Mouse (Mus musculus) cortical plate, adult 2 months (tissue): ENCODE measurements around the gene Llgl1. TPM values are rescaled to one million over a fixed set of nuclear protein-coding genes. Genes with fewer than 3 reads are reported as not detected.

Experiments
- H3K27ac ChIP-seq: fragments of 200-500 bp; 2 replicates; pipeline ENCODE4 v1.5.1; 2012; ENCODE audit warnings: low read length, control low read depth, inconsistent platforms; ENCODE audit not compliant: insufficient read depth
- H3K4me1 ChIP-seq: fragments of 200-500 bp; 2 replicates; pipeline ENCODE4 v1.6.1; 2011; ENCODE audit warnings: low read length; ENCODE audit not compliant: control insufficient read depth, insufficient read depth
- H3K4me3 ChIP-seq: fragments of 200-500 bp; 2 replicates; pipeline ENCODE4 v1.5.1; 2011; ENCODE audit warnings: mild to moderate bottlenecking, low read length, control low read depth; ENCODE audit not compliant: insufficient read depth
- CTCF ChIP-seq: fragments of 200-500 bp; IDR thresholded peaks from 2 replicates; pipeline ENCODE4 v1.5.1; 2011; ENCODE audit warnings: mild to moderate bottlenecking, control low read depth, low read length; ENCODE audit not compliant: insufficient read depth; ENCODE audit errors: extremely low read depth
- POLR2A ChIP-seq: fragments of 200-500 bp; IDR thresholded peaks from 2 replicates; pipeline ENCODE4 v1.6.1; 2011; ENCODE audit warnings: mild to moderate bottlenecking, low read length, control low read depth; ENCODE audit not compliant: insufficient read depth; ENCODE audit errors: extremely low read depth
- polyA plus RNA-seq: library from polyadenylated mRNA; depleted of rRNA; stranded (reverse); fragments of >200 nt; gene quantifications from 2 replicates; pipeline ENCODE4 v1.2.3, GENCODE M21; 2012

Gene Llgl1
- polyA plus RNA-seq, 1 experiment, result 60.4 TPM

DNA sequence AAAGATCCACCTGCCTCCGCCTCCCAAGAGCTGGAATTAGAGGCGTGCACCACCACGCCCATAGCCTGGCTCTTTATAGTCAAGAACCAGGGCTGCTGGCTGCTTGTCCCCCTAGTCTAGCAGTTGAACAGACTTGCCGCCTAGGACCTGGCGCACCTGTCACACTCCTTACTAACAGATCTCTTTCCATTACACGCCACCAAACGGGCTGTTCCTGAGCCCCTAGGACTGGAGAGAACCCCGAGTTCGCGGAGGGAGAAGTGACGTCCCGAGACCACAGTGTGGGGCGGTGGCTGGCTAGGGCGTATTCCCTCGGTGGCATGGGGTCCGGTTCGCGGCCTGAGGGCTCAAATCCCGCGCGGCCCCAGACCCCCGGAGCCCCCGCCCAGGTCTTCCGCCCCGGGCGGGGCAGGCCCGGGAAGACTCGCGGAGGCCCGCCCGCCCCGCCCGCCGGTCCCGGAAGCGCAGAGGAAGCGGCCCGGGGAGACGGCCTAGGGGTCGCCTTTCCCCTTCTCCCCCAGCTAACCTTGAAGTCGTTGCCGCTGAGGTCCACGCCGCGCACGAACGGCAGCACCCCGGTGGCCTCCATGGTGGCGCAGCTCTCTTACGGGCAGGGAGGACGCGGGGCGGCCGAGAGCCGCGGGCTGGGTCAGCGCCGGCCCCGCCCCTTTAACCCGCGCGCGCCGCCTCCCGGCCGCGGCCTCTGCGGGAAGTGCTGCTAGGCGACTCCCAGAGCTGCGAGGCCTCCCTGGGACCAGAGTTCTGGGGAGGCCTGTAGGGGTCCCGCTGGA, 27.3 kb downstream of the Llgl1 start, which contains the start of gene Flii:
Gene Flii, minus strand, starts transcription at position 663 of the 791 bp plus-strand sequence.
- Histone ChIP-seq H3K4me3 (peak within 1 kb of the TSS; percentile 71), H3K27ac (peak within 1 kb of the TSS; percentile 30), H3K4me1 (peaks cover 4% of the 10 kb centered on the region; the same call in 1 of the 2 replicates)
- TF ChIP-seq CTCF, result no peak
- TF ChIP-seq POLR2A, result 0 out of 2 replicates have a peak, but pooled peaks have one; percentile 31

DNA sequence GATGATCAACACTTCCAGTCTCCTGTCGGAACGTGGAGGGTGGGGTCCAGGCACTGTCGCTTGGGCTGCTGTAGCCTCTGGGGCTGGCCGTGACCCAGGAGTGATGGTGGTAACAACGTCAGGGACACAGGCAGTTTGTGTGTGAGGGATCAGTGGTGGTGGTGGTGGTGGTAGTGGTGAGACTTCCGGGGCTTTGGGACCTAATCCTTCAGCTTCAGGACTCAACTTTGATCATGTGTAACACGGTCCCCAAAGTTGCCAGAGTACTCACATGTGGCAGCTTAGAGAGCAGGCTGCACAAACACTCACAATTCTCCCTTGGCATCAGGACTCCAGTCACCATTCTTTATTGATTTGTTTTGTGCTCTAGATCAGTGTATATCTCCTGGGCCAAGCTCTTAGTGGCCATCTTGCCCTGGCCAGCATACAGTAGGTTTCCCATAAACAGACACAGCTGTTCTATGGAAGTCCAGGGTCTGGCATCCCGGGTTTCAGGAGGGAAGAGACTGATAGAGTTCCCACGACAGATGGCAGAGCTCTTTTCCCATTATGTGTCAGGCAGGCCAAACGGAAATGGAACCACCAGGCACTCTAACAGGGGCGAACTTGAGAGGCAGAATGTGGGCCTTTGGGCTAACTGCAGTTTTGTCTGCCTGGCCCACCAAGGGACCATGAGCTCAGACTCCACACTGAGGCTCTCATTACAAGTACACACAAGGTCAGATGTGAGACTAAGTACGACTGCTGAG, 28.0 kb downstream of the Llgl1 start:
- Histone ChIP-seq H3K4me1 (peaks cover 4% of the 10 kb centered on the region; the same call in 1 of the 2 replicates), H3K4me3 (peak overlapping the region; percentile 71), H3K27ac (peak overlapping the region; percentile 30)
- TF ChIP-seq POLR2A, result no peak
- TF ChIP-seq CTCF, result no peak

DNA sequence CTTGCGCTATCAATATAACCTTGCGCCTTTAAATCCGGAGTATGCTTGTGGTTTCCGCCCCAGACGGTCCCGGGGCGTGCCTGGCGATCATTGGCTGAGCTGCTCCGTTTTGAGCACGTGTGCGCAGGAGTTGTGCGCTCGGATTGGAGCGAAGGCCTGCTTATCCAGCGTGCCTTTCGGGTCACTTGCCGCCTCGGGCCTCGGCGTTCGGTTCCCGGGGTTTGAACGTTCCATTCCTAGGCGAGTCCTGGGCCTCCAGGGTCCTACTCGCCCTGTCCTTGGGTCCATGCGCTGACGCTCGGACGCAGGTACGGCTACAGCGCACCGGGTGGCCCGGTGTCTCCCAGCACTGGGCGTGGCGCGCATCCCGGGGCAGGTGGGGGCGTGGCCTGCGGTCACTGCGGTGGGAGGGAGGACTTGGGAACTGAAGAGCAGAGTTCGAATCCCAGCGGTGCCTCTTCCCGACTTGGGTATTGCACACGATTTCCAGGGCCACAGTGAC, 28.8 kb downstream of the Llgl1 start, which contains the start of gene Mief2:
Gene Mief2, plus strand, starts transcription at position 139 of the 502 bp plus-strand sequence.
- TF ChIP-seq POLR2A, result peak; percentile 43; the same call in 1 of the 2 replicates
- TF ChIP-seq CTCF, result no peak
- Histone ChIP-seq H3K4me1 (peaks cover 4% of the 10 kb centered on the region; the same call in 1 of the 2 replicates), H3K27ac (peak within 1 kb of the TSS; percentile 51), H3K4me3 (peak within 1 kb of the TSS; percentile 71)

DNA sequence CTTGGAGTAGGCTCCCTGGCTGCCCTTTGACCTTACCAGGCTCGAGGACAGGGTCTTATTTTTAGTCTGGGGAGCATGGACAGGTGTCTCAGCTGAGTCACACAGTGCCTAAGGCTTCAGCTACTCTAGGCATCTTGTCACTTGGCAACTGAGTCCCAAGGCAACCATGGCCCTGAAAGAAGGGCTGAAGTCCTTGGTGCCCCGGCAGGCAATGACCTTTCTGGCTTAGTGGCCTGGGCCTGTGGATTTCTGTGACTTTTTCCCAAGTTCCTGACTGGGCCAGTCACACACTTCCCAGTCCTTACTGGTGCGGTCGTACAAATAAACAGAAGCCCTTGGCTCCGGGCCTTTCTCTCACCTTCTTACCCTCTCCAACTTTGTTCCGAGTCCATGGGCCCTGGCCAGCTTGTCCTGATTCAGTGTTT, 29.7 kb downstream of the Llgl1 start:
- peak overlapping the region; percentile 71 for H3K4me3 ChIP-seq
- H3K4me1 ChIP-seq, result peaks cover 4% of the 10 kb centered on the region; the same call in 1 of the 2 replicates
- H3K27ac ChIP-seq, result no peak overlapping the region
- TF ChIP-seq POLR2A (no peak), CTCF (no peak)

DNA sequence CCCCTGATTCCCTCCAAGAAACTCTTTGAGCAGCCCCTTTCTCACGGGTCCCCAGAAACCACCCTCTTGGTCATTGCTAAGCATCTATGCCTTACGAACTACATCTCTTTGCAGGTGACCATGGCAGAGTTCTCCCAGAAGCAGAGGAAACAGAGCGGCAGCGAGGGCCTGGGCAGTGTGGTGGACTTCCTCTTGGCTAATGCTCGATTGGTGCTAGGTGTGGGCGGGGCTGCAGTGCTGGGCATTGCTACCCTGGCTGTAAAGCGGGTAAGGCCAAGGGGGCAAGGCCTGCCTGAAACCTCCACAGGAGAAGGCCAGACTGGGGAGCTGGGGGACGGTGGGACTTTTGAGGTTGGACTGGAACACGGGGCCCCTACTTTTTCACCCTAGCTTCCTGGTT, 30.6 kb downstream of the Llgl1 start:
- H3K27ac ChIP-seq, result no peak overlapping the region
- H3K4me3 ChIP-seq, result no peak overlapping the region
- peaks cover 4% of the 10 kb centered on the region; the same call in 1 of the 2 replicates for H3K4me1 ChIP-seq
- TF ChIP-seq CTCF (no peak), POLR2A (no peak)

DNA sequence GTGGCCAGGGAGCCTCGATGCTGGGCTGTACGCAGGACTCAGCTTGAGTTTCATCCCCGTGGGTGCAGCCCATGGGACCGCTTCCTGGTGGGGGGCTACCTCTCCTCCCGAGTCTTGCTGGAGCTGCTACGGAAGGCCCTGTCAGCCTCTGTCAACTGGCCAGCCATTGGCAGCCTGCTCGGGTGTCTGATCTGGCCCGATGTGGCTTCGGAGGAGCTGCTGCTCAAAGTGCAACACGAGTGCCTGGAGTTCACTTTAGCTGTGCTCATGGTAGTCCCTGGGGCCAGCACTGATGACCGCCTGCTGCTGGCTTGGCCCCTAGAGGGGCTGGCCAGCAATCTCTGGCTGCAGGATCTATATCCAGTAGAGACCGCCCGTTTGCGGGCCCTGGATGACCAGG, 31.7 kb downstream of the Llgl1 start:
- Histone ChIP-seq H3K4me3 (no peak overlapping the region), H3K27ac (no peak overlapping the region), H3K4me1 (0 out of 2 replicates have a peak, but pooled peaks cover 2% of the 10 kb centered on the region)
- TF ChIP-seq POLR2A (no peak), CTCF (no peak)

GRCm38 (mm10) chr11:60734206-60734605, 34.7 kb downstream of the Llgl1 start:
- no peak overlapping the region for H3K4me3 ChIP-seq
- no peak overlapping the region for H3K27ac ChIP-seq
- H3K4me1 ChIP-seq, result no peaks in the 10 kb centered on the region
- TF ChIP-seq POLR2A (no peak), CTCF (no peak)

GRCm38 (mm10) chr11:60735191-60735590, 35.7 kb downstream of the Llgl1 start:
- H3K4me1 ChIP-seq, result no peaks in the 10 kb centered on the region
- H3K27ac ChIP-seq, result no peak overlapping the region
- TF ChIP-seq POLR2A (no peak), CTCF (no peak)
- no peak overlapping the region for H3K4me3 ChIP-seq

GRCm38 (mm10) chr11:60736491-60736890, 37.0 kb downstream of the Llgl1 start:
- no peak for TF ChIP-seq CTCF
- no peak for TF ChIP-seq POLR2A
- H3K27ac ChIP-seq, result no peak overlapping the region
- no peak overlapping the region for H3K4me3 ChIP-seq
- H3K4me1 ChIP-seq, result no peaks in the 10 kb centered on the region

GRCm38 (mm10) chr11:60737450-60737849, 37.9 kb downstream of the Llgl1 start:
- no peak overlapping the region for H3K4me3 ChIP-seq
- no peaks in the 10 kb centered on the region for H3K4me1 ChIP-seq
- TF ChIP-seq POLR2A (no peak), CTCF (no peak)

DNA sequence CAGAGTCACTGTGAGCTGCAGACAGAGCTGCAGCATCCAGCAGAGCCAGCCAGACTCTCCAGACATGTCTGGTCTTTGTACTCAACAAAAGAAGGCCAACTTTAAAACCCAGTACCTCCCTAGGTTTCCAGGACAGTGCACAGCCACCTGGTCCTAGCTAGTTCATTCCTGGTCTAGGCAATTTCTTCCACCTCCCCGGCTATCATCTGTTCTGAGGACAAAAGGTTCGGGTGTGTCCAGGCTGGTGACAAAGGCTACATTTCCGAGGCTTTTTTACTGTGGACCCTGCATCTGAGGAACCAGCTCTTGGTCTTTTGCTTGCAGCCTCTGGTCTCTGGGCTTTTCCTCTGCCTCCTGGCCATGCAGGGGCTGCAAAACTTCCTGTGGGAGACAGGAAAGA, 40.8 kb downstream of the Llgl1 start:
- Histone ChIP-seq H3K4me3 (no peak overlapping the region), H3K27ac (no peak overlapping the region), H3K4me1 (no peaks in the 10 kb centered on the region)
- no peak for TF ChIP-seq CTCF

More at GRCm38 (mm10) chr11:60737450-60737849, 37.9 kb downstream of the Llgl1 start:
- H3K27ac ChIP-seq, result no peak overlapping the region
